Mouse (Mus musculus): ENCODE measurements at regions not wholly inside any gene's neighbourhood (a gene's known extent, or its start where the extent isn't known, plus 50 kb on each side); places are given as distances from the start of the nearest gene placed in this dataset.

DNA sequence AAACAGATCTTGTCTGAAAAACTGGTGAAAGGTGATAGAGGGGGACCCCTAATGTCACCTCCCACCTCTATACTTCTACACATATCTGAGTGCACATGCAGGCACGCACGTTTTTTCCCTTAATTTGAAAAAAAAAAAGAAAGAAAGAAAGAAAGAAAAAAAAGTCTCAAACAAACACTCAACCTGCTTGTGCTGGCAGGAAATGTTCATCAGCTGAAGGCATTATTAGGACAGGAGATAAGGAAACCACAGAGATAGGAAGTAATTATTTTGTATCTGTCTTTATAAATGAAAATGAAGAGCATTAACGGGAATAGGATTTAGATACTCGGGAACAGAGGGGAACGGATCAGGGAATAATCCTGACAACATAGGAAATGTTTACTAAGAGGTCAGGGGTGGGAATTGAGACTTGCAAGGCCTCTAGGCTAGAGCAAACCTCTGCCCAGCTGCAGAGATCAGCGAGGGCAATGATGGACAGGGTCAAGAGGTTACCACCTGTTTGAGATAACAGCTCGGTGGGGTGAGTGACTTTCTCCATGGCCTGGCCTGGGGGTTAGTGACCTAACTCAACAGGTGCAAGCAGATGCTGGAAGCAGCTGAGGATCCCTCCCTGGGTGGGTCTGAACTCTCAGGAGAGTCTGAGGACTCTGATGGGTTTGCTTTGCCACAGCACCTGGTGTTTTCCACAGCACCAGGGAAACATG lies 129.7 kb upstream of the Cadm1 start:
- ATAC-seq (ENCODE audit: insufficient number of reproducible peaks, insufficient read depth, low FRiP score, low read depth): no peak

DNA sequence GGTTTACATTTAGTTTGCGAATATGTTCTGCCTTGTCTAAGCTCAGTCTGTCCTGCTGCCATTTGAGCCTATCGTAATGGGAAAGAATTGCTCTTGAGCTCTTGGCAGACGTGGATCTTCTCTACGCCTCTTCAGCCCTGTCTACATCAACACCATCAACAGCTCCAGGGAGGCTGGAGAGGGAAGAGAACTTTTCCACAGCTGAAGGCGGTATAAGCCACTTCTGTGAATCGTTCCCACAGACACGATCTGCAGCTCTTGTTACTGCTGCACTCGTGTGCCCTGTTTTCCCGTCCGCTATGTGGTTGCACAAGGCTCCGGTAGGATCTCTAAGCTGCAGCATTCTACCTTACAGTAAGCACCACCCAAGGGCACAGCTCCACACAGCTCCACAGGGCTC lies 128.5 kb upstream of the Cadm1 start:
- Histone ChIP-seq H3K9me3 (ENCODE audit: control insufficient read depth, low read length) (no peaks in the 10 kb centered on the region), H3K4me3 (ENCODE audit: control insufficient read depth in 1 of 2, insufficient read depth in 1 of 2, low read depth in 1 of 2, low read length in 2 of 2) (no peak overlapping the region), H3K9ac (ENCODE audit: low read length) (no peak overlapping the region), H3K27me3 (ENCODE audit: control insufficient read depth, insufficient read depth, low read length) (peaks cover 98% of the 10 kb centered on the region), H3K4me1 (ENCODE audit: control insufficient read depth in 2 of 2, insufficient read depth in 2 of 2, low read length in 2 of 2) (peaks cover 5 to 7% of the 10 kb centered on the region in 2 experiments; a peak in 2 of 4 replicates), H3K27ac (replicated peaks in 1 of 2; ENCODE audit: control insufficient read depth in 1 of 2, insufficient read depth in 1 of 2, low read depth in 2 of 2, low read length in 2 of 2) (no peak overlapping the region), H3K36me3 (ENCODE audit: control insufficient read depth, insufficient read depth, low read length) (no peaks in the 10 kb centered on the region), H3K4me2 (ENCODE audit: low read length) (no peak overlapping the region)
- ATAC-seq (ENCODE audit: insufficient number of reproducible peaks, insufficient read depth, low FRiP score, low read depth): no peak
- 73% methylated on average over 11 of the region's 11 CpGs for WGBS

More for the DNA sequence above, 129.7 kb upstream of the Cadm1 start:
- Histone ChIP-seq H3K4me2 (ENCODE audit: low read length) (no peak overlapping the region), H3K27me3 (ENCODE audit: control insufficient read depth, insufficient read depth, low read length) (peaks cover 97% of the 10 kb centered on the region), H3K4me3 (ENCODE audit: control insufficient read depth in 1 of 2, insufficient read depth in 1 of 2, low read depth in 1 of 2, low read length in 2 of 2) (no peak overlapping the region), H3K36me3 (ENCODE audit: control insufficient read depth, insufficient read depth, low read length) (no peaks in the 10 kb centered on the region), H3K9ac (ENCODE audit: low read length) (no peak overlapping the region), H3K27ac (replicated peaks in 1 of 2; ENCODE audit: control insufficient read depth in 1 of 2, insufficient read depth in 1 of 2, low read depth in 2 of 2, low read length in 2 of 2) (no peak overlapping the region), H3K9me3 (ENCODE audit: control insufficient read depth, low read length) (no peaks in the 10 kb centered on the region), H3K4me1 (ENCODE audit: control insufficient read depth in 2 of 2, insufficient read depth in 2 of 2, low read length in 2 of 2) (no peaks in the 10 kb centered on the region; a peak in 2 of 4 replicates)
- WGBS: 28% methylated on average over 7 of the region's 7 CpGs

DNA sequence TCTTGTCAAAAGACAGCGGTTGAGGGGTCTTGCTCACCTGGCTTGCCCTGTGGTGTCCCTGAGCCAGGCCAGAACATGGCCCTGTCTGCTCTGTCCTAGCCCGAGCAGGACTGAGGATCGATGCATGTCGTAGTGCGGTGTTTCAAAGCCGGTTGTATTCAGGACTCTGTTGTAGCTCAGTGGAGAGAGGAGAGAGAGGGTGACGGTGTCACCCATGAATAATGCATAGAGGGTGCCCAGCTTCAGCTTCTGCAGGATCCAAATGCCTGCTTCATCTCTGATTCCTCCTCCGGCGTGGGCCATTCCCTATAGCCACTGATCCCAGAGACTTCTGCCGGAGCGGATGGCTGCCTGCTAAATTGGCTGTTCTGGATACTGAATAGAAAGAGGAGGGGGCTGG lies 126.7 kb upstream of the Cadm1 start:
- Histone ChIP-seq H3K4me2 (ENCODE audit: low read length) (no peak overlapping the region), H3K9me3 (ENCODE audit: control insufficient read depth, low read length) (no peaks in the 10 kb centered on the region), H3K27ac (replicated peaks in 1 of 2; ENCODE audit: control insufficient read depth in 1 of 2, insufficient read depth in 1 of 2, low read depth in 2 of 2, low read length in 2 of 2) (no peak overlapping the region), H3K4me1 (ENCODE audit: control insufficient read depth in 2 of 2, insufficient read depth in 2 of 2, low read length in 2 of 2) (peaks cover 12 to 18% of the 10 kb centered on the region in 2 experiments; a peak in 3 of 4 replicates), H3K27me3 (ENCODE audit: control insufficient read depth, insufficient read depth, low read length) (peaks cover 92% of the 10 kb centered on the region), H3K9ac (ENCODE audit: low read length) (no peak overlapping the region), H3K4me3 (ENCODE audit: control insufficient read depth in 1 of 2, insufficient read depth in 1 of 2, low read depth in 1 of 2, low read length in 2 of 2) (no peak overlapping the region), H3K36me3 (ENCODE audit: control insufficient read depth, insufficient read depth, low read length) (no peaks in the 10 kb centered on the region)
- 72% methylated on average over 11 of the region's 11 CpGs for WGBS
- no peak for ATAC-seq (ENCODE audit: insufficient number of reproducible peaks, insufficient read depth, low FRiP score, low read depth)

DNA sequence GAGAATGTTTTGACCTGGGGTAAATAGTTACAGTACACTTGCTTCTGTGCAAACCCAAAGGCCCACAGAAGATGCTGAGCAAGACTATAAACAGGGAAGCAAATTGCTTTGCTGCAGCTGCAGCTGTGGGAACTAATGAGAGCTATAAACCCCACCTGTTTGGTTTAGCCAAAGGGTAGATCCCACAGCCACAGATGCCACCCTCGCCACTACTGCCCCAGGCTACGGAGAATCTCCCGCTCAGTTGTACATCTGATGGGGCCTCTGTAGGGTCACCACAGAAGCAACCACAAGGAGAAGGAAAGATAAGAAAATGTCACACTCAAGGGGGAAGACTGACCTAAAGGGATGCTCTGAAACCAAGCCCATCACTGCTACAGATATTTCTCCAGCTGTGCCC lies 125.2 kb upstream of the Cadm1 start:
- Histone ChIP-seq H3K9ac (ENCODE audit: low read length) (no peak overlapping the region), H3K36me3 (ENCODE audit: control insufficient read depth, insufficient read depth, low read length) (no peaks in the 10 kb centered on the region), H3K4me2 (ENCODE audit: low read length) (no peak overlapping the region), H3K4me3 (ENCODE audit: control insufficient read depth in 1 of 2, insufficient read depth in 1 of 2, low read depth in 1 of 2, low read length in 2 of 2) (no peak overlapping the region), H3K27me3 (ENCODE audit: control insufficient read depth, insufficient read depth, low read length) (peaks cover 92% of the 10 kb centered on the region), H3K27ac (replicated peaks in 1 of 2; ENCODE audit: control insufficient read depth in 1 of 2, insufficient read depth in 1 of 2, low read depth in 2 of 2, low read length in 2 of 2) (no peak overlapping the region), H3K4me1 (ENCODE audit: control insufficient read depth in 2 of 2, insufficient read depth in 2 of 2, low read length in 2 of 2) (peaks cover 12 to 18% of the 10 kb centered on the region in 2 experiments; a peak in 3 of 4 replicates), H3K9me3 (ENCODE audit: control insufficient read depth, low read length) (no peaks in the 10 kb centered on the region)
- no peak for ATAC-seq (ENCODE audit: insufficient number of reproducible peaks, insufficient read depth, low FRiP score, low read depth)
- WGBS: 75% methylated on average over 3 of the region's 3 CpGs

DNA sequence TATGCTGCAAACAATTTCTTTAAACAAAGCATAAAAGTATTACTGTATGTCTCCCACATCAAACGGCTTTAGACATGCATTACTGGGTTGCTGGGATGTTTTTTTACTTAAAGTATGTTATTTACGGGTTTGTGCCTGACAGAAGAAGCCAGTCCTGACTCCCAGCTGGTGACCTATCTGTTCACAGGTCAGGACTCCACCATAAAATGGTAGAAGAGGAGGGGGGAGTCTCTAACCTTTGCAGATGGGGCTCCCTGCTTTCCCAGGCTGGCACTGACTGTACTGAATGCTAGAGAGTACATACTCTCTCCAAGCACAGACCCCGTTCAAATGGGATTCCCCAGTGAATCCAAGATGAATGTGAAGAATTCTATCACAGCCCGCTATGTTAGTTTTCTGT lies 124.4 kb upstream of the Cadm1 start:
- Histone ChIP-seq H3K4me2 (ENCODE audit: low read length) (no peak overlapping the region), H3K9me3 (ENCODE audit: control insufficient read depth, low read length) (no peaks in the 10 kb centered on the region), H3K36me3 (ENCODE audit: control insufficient read depth, insufficient read depth, low read length) (no peaks in the 10 kb centered on the region), H3K27me3 (ENCODE audit: control insufficient read depth, insufficient read depth, low read length) (peaks cover 92% of the 10 kb centered on the region), H3K4me3 (ENCODE audit: control insufficient read depth in 1 of 2, insufficient read depth in 1 of 2, low read depth in 1 of 2, low read length in 2 of 2) (no peak overlapping the region), H3K4me1 (ENCODE audit: control insufficient read depth in 2 of 2, insufficient read depth in 2 of 2, low read length in 2 of 2) (peaks cover 12 to 18% of the 10 kb centered on the region in 2 experiments; a peak in 3 of 4 replicates), H3K27ac (replicated peaks in 1 of 2; ENCODE audit: control insufficient read depth in 1 of 2, insufficient read depth in 1 of 2, low read depth in 2 of 2, low read length in 2 of 2) (no peak overlapping the region), H3K9ac (ENCODE audit: low read length) (no peak overlapping the region)
- ATAC-seq (ENCODE audit: insufficient number of reproducible peaks, insufficient read depth, low FRiP score, low read depth): no peak
- 77% methylated on average over 4 of the region's 4 CpGs for WGBS

DNA sequence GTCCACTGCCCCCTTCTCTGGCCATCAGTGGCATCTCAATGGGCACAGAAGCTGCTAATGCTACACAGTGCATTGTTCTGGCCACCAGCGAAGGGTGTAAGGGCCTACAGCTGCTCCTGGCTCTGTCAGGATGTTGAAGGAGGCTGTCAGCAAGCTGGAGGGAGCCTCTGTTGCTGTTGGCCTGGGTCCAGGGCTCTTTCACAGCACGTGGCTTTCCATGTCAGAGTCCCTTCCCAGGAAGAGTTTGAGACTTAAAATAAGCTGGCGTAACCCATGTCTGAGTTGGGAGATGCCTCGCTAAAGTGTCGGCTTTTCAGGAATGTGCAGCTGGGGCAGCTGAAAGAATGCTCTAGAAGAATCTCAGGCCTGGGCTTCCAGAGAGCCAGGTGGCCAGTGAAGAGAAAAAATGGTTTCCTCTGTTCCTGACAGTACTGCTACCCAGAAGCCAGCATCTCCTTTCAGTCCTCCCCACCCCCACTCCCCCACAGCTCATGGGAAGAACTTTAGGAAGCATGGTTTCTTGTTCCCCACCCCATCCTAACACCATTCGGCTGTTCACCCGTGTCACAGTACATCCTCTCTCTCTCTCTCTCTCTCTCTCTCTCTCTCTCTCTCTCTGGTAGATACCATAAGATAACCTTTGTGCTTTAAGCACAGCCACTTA lies 122.8 kb upstream of the Cadm1 start:
- H3K27ac ChIP-seq (replicated peaks in 1 of 2; ENCODE audit: control insufficient read depth in 1 of 2, insufficient read depth in 1 of 2, low read depth in 2 of 2, low read length in 2 of 2): no peak overlapping the region
- no peaks in the 10 kb centered on the region for H3K36me3 ChIP-seq (ENCODE audit: control insufficient read depth, insufficient read depth, low read length)
- H3K4me2 ChIP-seq (ENCODE audit: low read length): peak overlapping the region; percentile 26
- 8% methylated on average over 7 of the region's 7 CpGs for WGBS
- H3K9me3 ChIP-seq (ENCODE audit: control insufficient read depth, low read length): no peaks in the 10 kb centered on the region
- H3K4me1 ChIP-seq (ENCODE audit: control insufficient read depth in 2 of 2, insufficient read depth in 2 of 2, low read length in 2 of 2): peaks cover 12 to 18% of the 10 kb centered on the region in 2 experiments; a peak in 3 of 4 replicates
- peak; percentile 94 for ATAC-seq (ENCODE audit: insufficient number of reproducible peaks, insufficient read depth, low FRiP score, low read depth)
- H3K9ac ChIP-seq (ENCODE audit: low read length): no peak overlapping the region
- peaks cover 93% of the 10 kb centered on the region for H3K27me3 ChIP-seq (ENCODE audit: control insufficient read depth, insufficient read depth, low read length)
- H3K4me3 ChIP-seq (ENCODE audit: control insufficient read depth in 1 of 2, insufficient read depth in 1 of 2, low read depth in 1 of 2, low read length in 2 of 2): no peak overlapping the region

DNA sequence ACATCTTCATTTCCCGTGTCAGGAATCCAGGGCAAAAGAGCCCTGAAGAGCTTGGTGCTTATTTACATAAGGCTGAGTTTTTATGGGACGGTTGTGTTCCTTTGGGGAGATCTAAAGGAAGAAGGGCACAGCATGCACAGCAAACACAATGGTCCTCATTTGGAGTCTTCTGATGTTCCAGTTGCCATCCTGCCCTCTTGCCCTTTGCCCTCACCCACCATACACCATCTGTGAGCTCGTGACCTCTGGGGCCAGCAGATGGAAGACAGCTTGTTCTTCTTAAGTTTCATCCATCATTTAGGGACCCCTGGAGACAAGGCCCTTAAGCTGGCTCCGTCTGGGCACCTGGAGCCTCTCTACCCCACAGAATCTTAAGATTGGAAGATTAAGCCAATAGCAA lies 121.9 kb upstream of the Cadm1 start:
- H3K9me3 ChIP-seq (ENCODE audit: control insufficient read depth, low read length): no peaks in the 10 kb centered on the region
- no peak overlapping the region for H3K4me3 ChIP-seq (ENCODE audit: control insufficient read depth in 1 of 2, insufficient read depth in 1 of 2, low read depth in 1 of 2, low read length in 2 of 2)
- no peak overlapping the region for H3K27ac ChIP-seq (replicated peaks in 1 of 2; ENCODE audit: control insufficient read depth in 1 of 2, insufficient read depth in 1 of 2, low read depth in 2 of 2, low read length in 2 of 2)
- no peak overlapping the region for H3K4me2 ChIP-seq (ENCODE audit: low read length)
- ATAC-seq (ENCODE audit: insufficient number of reproducible peaks, insufficient read depth, low FRiP score, low read depth): no peak
- H3K36me3 ChIP-seq (ENCODE audit: control insufficient read depth, insufficient read depth, low read length): no peaks in the 10 kb centered on the region
- peaks cover 12 to 18% of the 10 kb centered on the region in 2 experiments; a peak in 3 of 4 replicates for H3K4me1 ChIP-seq (ENCODE audit: control insufficient read depth in 2 of 2, insufficient read depth in 2 of 2, low read length in 2 of 2)
- peaks cover 93% of the 10 kb centered on the region for H3K27me3 ChIP-seq (ENCODE audit: control insufficient read depth, insufficient read depth, low read length)
- WGBS: 64% methylated on average over 4 of the region's 4 CpGs
- no peak overlapping the region for H3K9ac ChIP-seq (ENCODE audit: low read length)
